Mouse (Mus musculus) megakaryocyte progenitor cell, adult 5-6 weeks (primary cell): ENCODE data around the gene Olfr1348. TPM values are rescaled to one million over a fixed set of nuclear protein-coding genes. Genes with fewer than 3 reads are reported as not detected.
"Not testable (repeated sequence)": the region's sequence is repeated elsewhere in the genome, so short reads cannot be mapped to it uniquely, and the experiment has no call there.

Source experiments
- ATAC-seq: replicated peaks from 2 replicates; pipeline ENCODE4 v1.8.0; 2016; ENCODE audit warnings: mild to moderate bottlenecking, moderate TSS enrichment, inconsistent platforms; ENCODE audit not compliant: poor library complexity
- total RNA-seq, 2 experiments: library from RNA; stranded (forward) in 1 of 2; stranded (reverse) in 1 of 2; fragments of 157-497, 149-512 nt in 1 of 2; fragments of 200-1000 nt in 1 of 2; gene quantifications; 2 replicates each; pipeline versions ENCODE4 v1.2.3 to v1.2.4; 2015 to 2017

Olfr1348 gene
- total RNA-seq (2015) = not detected in 2 replicates
- total RNA-seq (2017) = not detected in 2 replicates

GRCm38 (mm10) chr7:6508648-6509047, at the start of gene Olfr1348:
TSS of gene Olfr1348 (minus strand) at chr7:6508748.
- ATAC-seq = no peak

- ATAC-seq = no peak
Measured at GRCm38 (mm10) chr7:6526141-6526540, 17.6 kb upstream of the Olfr1348 start.

GRCm38 (mm10) chr7:6525001-6525400, 16.5 kb upstream of the Olfr1348 start:
- ATAC-seq = no peak

DNA sequence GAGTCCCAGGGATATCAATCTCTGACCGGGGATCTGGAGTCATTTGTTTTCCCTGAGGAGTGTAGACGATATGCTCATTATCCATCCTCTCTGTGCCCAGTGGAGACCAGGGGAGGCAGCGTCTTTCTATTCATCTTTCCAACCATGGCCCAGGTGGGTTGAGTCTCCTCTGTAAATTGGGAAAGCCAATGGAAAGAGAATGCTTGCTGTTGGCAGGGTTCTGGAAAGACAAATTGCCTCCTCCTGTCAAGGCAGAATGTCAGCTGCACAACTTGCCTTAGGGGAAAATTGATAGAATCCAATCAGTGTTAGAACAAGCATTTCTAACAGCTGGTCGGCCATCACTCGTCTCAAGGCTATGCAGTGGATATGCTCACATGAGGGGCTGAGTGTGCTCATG, 14.3 kb upstream of the Olfr1348 start, which contains the start of gene Olfr1349:
TSS of gene Olfr1349 (minus strand) at position 101 of the 400 bp plus-strand sequence.
- no peak for ATAC-seq

GRCm38 (mm10) chr7:6521666-6522065, 13.1 kb upstream of the Olfr1348 start:
- no peak for ATAC-seq

DNA sequence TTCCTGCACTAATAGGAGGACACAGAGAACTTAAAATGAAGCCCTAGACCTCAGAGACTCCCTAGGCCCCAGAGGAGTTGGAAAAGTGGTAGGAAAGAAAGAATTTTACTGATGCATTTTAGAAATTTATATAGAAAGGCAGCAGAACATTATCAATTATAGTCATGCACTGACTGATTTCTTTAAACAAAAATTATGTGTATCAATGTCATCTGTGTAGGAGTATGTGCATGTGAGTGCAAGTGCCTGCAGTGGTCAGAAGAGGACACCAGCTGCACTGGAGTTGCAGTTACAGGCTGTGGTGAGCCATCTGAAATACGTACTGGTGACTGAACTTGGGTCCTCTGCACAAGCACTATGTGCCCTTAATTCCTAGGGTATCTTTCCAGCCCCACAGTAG, 8.9 kb downstream of the Olfr1348 start, which contains the start of gene Olfr1347:
TSS of gene Olfr1347 (minus strand) at position 101 of the 400 bp plus-strand sequence.
- no peak for ATAC-seq

- ATAC-seq = no peak
Measured at GRCm38 (mm10) chr7:6486841-6487240, 21.7 kb downstream of the Olfr1348 start, which contains the start of gene Olfr5. TSS of gene Olfr5 (minus strand) at chr7:6486941.

GRCm38 (mm10) chr7:6477633-6478032, 30.9 kb downstream of the Olfr1348 start:
- ATAC-seq = not testable (repeated sequence)

GRCm38 (mm10) chr7:6466951-6467350, 41.6 kb downstream of the Olfr1348 start, which contains the start of gene Olfr1346:
TSS of gene Olfr1346 (plus strand) at chr7:6467101.
- no peak for ATAC-seq

GRCm38 (mm10) chr7:6456399-6456798, 52.1 kb downstream of the Olfr1348 start:
- ATAC-seq = no peak

GRCm38 (mm10) chr7:6455868-6456267, 52.7 kb downstream of the Olfr1348 start, which contains the start of gene Olfr1336:
TSS of gene Olfr1336 (plus strand) at chr7:6456168.
- ATAC-seq = no peak

Other genes starting within 250 kb of the Olfr1348 start
- gene Zfp667, start 222.2 kb downstream of the Olfr1348 start, total RNA-seq (2015) = 1.3 and 3.3 TPM in 2 replicates
- 2.8 and 3.4 TPM in 2 replicates for gene Zfp667, start 222.2 kb downstream of the Olfr1348 start, total RNA-seq (2017)
- 4.0 TPM in 2 replicates for gene Zfp583, start 177.5 kb downstream of the Olfr1348 start, total RNA-seq (2015)
- gene Zfp583, start 177.5 kb downstream of the Olfr1348 start, total RNA-seq (2017) = 2.2 and 3.3 TPM in 2 replicates
- gene Gm3854, start 165.0 kb downstream of the Olfr1348 start, total RNA-seq (2015) = 0.20 TPM in 2 replicates
- gene Gm3854, start 165.0 kb downstream of the Olfr1348 start, total RNA-seq (2017) = 0.57 and 0.79 TPM in 2 replicates
- 2.8 and 4.8 TPM in 2 replicates for gene Zfp78, start 145.5 kb downstream of the Olfr1348 start, total RNA-seq (2015)
- 3.1 and 3.5 TPM in 2 replicates for gene Zfp78, start 145.5 kb downstream of the Olfr1348 start, total RNA-seq (2017)
- gene Zfp28, start 125.5 kb downstream of the Olfr1348 start, total RNA-seq (2015) = 1.4 and 2.4 TPM in 2 replicates
- gene Zfp28, start 125.5 kb downstream of the Olfr1348 start, total RNA-seq (2017) = 1.5 and 2.2 TPM in 2 replicates
- not detected in 2 replicates for gene Smim17, start 110.0 kb downstream of the Olfr1348 start, total RNA-seq (2015)
- gene Smim17, start 110.0 kb downstream of the Olfr1348 start, total RNA-seq (2017) = not detected in 2 replicates
- gene Gm20715, start 98.5 kb downstream of the Olfr1348 start, total RNA-seq (2015) = not detected in 2 replicates
- not detected in 2 replicates for gene Gm20715, start 98.5 kb downstream of the Olfr1348 start, total RNA-seq (2017)
- gene Olfr1344, start 70.1 kb downstream of the Olfr1348 start, total RNA-seq (2015) = 0.29 TPM in 1 of 2 replicates, not detected in the other
- gene Olfr1344, start 70.1 kb downstream of the Olfr1348 start, total RNA-seq (2017) = not detected in 2 replicates
- not detected in 2 replicates for gene Olfr1336, start 52.6 kb downstream of the Olfr1348 start, total RNA-seq (2015)
- not detected in 2 replicates for gene Olfr1336, start 52.6 kb downstream of the Olfr1348 start, total RNA-seq (2017)
- not detected in 2 replicates for gene Olfr1346, start 41.6 kb downstream of the Olfr1348 start, total RNA-seq (2015)
- 0.14 TPM in 1 of 2 replicates, not detected in the other for gene Olfr1346, start 41.6 kb downstream of the Olfr1348 start, total RNA-seq (2017)
- gene Olfr5, start 21.8 kb downstream of the Olfr1348 start, total RNA-seq (2015) = not detected in 2 replicates
- gene Olfr5, start 21.8 kb downstream of the Olfr1348 start, total RNA-seq (2017) = not detected in 2 replicates
- gene Olfr1347, start 9.0 kb downstream of the Olfr1348 start, total RNA-seq (2015) = not detected in 2 replicates
- gene Olfr1347, start 9.0 kb downstream of the Olfr1348 start, total RNA-seq (2017) = not detected in 2 replicates
- gene Olfr1349, start 14.2 kb upstream of the Olfr1348 start, total RNA-seq (2015) = not detected in 2 replicates
- not detected in 2 replicates for gene Olfr1349, start 14.2 kb upstream of the Olfr1348 start, total RNA-seq (2017)
- gene Olfr1350, start 56.1 kb upstream of the Olfr1348 start, total RNA-seq (2015) = not detected in 2 replicates
- gene Olfr1350, start 56.1 kb upstream of the Olfr1348 start, total RNA-seq (2017) = not detected in 2 replicates
- not detected in 2 replicates for gene Zim1, start 187.7 kb upstream of the Olfr1348 start, total RNA-seq (2015)
- not detected in 2 replicates for gene Zim1, start 187.7 kb upstream of the Olfr1348 start, total RNA-seq (2017)
- gene Peg3, start 221.7 kb upstream of the Olfr1348 start, total RNA-seq (2015) = not detected in 2 replicates
- not detected in 2 replicates for gene Peg3, start 221.7 kb upstream of the Olfr1348 start, total RNA-seq (2017)
- gene Usp29, start 221.8 kb upstream of the Olfr1348 start, total RNA-seq (2015) = not detected in 2 replicates
- not detected in 2 replicates for gene Usp29, start 221.8 kb upstream of the Olfr1348 start, total RNA-seq (2017)